Mouse (Mus musculus) ES-E14 (cell line): Measurements from ENCODE around the gene Atl2. TPM values are rescaled to one million over a fixed set of nuclear protein-coding genes. Genes with fewer than 3 reads are reported as not detected.

Experiments used
- DNase-seq: peaks from one replicate; pipeline ENCODE4 v3.0.0-alpha.2; 2013; ENCODE audit warnings: low read depth, low spot score
- H3K27ac ChIP-seq: 2 replicates; pipeline ENCODE4 v1.5.1; 2012; ENCODE audit warnings: low read depth, mild to moderate bottlenecking, low read length, moderate library complexity, mixed read lengths; ENCODE audit not compliant: poor library complexity, insufficient read depth, severe bottlenecking
- H3K36me3 ChIP-seq: 2 replicates; pipeline ENCODE4 v1.6.1; 2012; ENCODE audit warnings: mild to moderate bottlenecking, low read length, moderate library complexity, mixed read lengths; ENCODE audit not compliant: control insufficient read depth, poor library complexity, insufficient read depth, severe bottlenecking
- H3K4me1 ChIP-seq, 2 experiments: fragments of 150-350 bp in 1 of 2; sonication (generic) in 1 of 2; 2 replicates each; pipeline ENCODE4 v1.6.1; 2012; ENCODE audit warnings: low read length in 2 of 2, mild to moderate bottlenecking in 1 of 2, mixed read lengths in 1 of 2; ENCODE audit not compliant: control insufficient read depth in 2 of 2, insufficient read depth in 2 of 2, poor library complexity in 1 of 2
- H3K4me3 ChIP-seq, 2 experiments: fragments of 150-350 bp in 1 of 2; sonication (generic) in 1 of 2; 2 replicates each; pipeline ENCODE4 v1.5.1; 2012; ENCODE audit warnings: low read length in 2 of 2, low read depth in 1 of 2, mild to moderate bottlenecking in 1 of 2, mixed read lengths in 1 of 2; ENCODE audit not compliant: insufficient read depth in 1 of 2, poor library complexity in 1 of 2, severe bottlenecking in 1 of 2
- H3K9ac ChIP-seq: 2 replicates; pipeline ENCODE4 v1.6.1; 2012; ENCODE audit warnings: low read depth, mild to moderate bottlenecking, low read length, mixed read lengths; ENCODE audit not compliant: poor library complexity, insufficient read depth, severe bottlenecking
- H3K9me3 ChIP-seq: fragments of 150-350 bp; sonication (generic); 2 replicates; pipeline ENCODE4 v1.6.1; 2012; ENCODE audit warnings: low read depth, mild to moderate bottlenecking, low read length; ENCODE audit not compliant: control insufficient read depth, insufficient read depth
- CHD2 ChIP-seq: IDR thresholded peaks from 2 replicates; pipeline ENCODE4 v1.6.1; 2014; ENCODE audit warnings: mild to moderate bottlenecking, low read depth, low read length, inconsistent platforms
- HCFC1 ChIP-seq: IDR thresholded peaks from 2 replicates; pipeline ENCODE4 v1.6.1; 2012; ENCODE audit warnings: low read length, inconsistent platforms, borderline replicate concordance; ENCODE audit not compliant: insufficient read depth
- MAFK ChIP-seq: IDR thresholded peaks from 2 replicates; pipeline ENCODE4 v1.6.1; 2014; ENCODE audit warnings: mild to moderate bottlenecking, low read depth, low read length, inconsistent platforms; ENCODE audit not compliant: insufficient read depth
- ZC3H11A ChIP-seq: IDR thresholded peaks from 2 replicates; pipeline ENCODE4 v1.6.1; 2012; ENCODE audit warnings: low read depth, mild to moderate bottlenecking, inconsistent platforms, low read length, borderline replicate concordance
- ZNF384 ChIP-seq: IDR thresholded peaks from 2 replicates; pipeline ENCODE4 v1.6.1; 2012; ENCODE audit warnings: low read depth, low read length, inconsistent platforms
- in situ Hi-C, 2 experiments: fragments of 600-800 bp; cut with MboI; formaldehyde crosslinking; loops; one replicate each; pipeline ENCODE4 v1.15.1; 2025; ENCODE audit warnings: low sequenced_read_pairs in 2 of 2, inconsistent platforms in 1 of 2; ENCODE audit not compliant: unreplicated experiment in 2 of 2
- total RNA-seq: library from RNA; depleted of rRNA; stranded (reverse); fragments of 300-350 nt; gene quantifications from 2 replicates; pipeline ENCODE4 v1.2.3, GENCODE M21; 2012

Gene Atl2
- total RNA-seq, 1 experiment = 44.4 TPM

DNA sequence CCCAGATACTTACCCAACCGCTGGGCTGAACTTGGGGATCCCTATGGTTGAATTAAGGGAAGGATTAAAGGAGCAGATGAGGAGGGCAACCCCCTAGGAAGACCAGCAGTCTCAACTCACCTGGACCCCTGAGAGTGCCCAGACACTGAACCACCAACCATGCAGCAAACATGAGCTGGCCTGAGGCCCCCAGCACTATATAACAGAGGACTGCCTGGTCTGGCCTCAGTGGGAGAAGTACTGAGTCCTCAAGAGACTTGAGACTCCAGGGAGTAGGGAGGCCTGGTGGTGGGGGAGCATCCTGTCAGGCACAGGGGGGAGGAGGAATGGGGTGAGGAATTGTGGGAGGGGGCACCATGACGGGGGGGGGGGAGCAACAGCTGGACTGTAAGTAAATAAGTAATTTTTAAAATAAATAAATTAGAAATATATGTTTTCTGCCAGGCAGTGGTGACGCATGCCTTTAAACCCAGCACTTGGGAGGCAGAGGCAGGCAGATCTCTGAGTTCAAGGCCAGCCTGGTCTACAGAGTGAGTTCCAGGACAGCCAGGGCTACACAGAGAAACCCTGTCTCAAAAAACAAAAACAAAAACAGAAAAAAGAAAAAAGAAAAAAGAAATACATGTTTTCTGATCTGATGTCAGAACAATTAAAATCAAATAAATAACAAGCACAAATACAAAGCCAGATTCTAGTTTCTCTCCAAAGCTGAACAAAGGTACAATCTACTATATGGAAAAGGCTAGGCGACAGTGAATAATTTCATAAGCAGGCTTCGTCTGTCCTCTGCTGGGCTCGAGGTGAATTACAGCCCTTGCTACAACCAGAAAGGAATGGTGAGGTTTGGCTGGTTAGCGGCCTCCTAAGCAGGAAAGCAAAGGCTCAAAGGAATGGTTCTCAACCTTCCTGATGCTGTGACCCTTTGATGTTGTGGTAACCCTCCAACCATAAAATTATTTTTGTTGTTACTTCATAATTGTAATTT, 55.4 kb downstream of the Atl2 start:
- in situ Hi-C loops = loop anchor here in 1 of 2 experiments (25.0 kb wide), 1 partner anchor 728 kb away; no protein-coding TSS in a partner anchor
- peak; percentile 97 for TF ChIP-seq ZC3H11A
- TF ChIP-seq CHD2 = no peak
- Histone ChIP-seq H3K27ac (no peak overlapping the region), H3K9me3 (no peaks in the 10 kb centered on the region), H3K4me3 (no peak overlapping the region), H3K9ac (no peak overlapping the region), H3K36me3 (no peaks in the 10 kb centered on the region), H3K4me1 (no peaks in the 10 kb centered on the region)
- DNase-seq = peak; percentile 39

DNA sequence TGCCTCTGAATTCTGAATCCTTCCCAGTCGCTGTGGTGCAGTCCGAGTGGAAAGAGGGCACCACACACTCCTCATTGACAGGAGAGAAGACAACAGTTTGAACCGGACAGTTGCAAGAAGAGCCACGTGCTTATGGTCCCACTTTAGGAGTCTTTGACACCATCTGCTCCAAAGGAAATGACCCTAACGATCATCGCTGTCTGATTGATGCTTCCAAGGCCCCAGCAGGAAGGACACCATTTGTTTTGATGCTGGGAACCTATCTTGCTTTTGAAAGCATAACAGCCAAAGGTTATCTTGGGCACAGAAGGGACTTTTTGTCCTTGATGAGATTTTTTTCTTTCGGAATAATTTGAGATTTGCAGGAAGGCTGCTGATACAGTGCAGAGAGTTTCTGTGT, 58.9 kb downstream of the Atl2 start:
- DNase-seq = no peak
- no peaks in the 10 kb centered on the region for H3K9me3 ChIP-seq
- TF ChIP-seq ZC3H11A = no peak
- TF ChIP-seq MAFK = no peak
- TF ChIP-seq CHD2 = no peak
- no peak for TF ChIP-seq ZNF384
- TF ChIP-seq HCFC1 = no peak
- no peak overlapping the region for H3K4me3 ChIP-seq
- H3K36me3 ChIP-seq = no peaks in the 10 kb centered on the region
- H3K4me1 ChIP-seq = no peaks in the 10 kb centered on the region
- no peak overlapping the region for H3K27ac ChIP-seq
- in situ Hi-C loops = loop anchor here in 1 of 2 experiments (25.0 kb wide), 1 partner anchor 725 kb away; no protein-coding TSS in a partner anchor
- no peak overlapping the region for H3K9ac ChIP-seq

DNA sequence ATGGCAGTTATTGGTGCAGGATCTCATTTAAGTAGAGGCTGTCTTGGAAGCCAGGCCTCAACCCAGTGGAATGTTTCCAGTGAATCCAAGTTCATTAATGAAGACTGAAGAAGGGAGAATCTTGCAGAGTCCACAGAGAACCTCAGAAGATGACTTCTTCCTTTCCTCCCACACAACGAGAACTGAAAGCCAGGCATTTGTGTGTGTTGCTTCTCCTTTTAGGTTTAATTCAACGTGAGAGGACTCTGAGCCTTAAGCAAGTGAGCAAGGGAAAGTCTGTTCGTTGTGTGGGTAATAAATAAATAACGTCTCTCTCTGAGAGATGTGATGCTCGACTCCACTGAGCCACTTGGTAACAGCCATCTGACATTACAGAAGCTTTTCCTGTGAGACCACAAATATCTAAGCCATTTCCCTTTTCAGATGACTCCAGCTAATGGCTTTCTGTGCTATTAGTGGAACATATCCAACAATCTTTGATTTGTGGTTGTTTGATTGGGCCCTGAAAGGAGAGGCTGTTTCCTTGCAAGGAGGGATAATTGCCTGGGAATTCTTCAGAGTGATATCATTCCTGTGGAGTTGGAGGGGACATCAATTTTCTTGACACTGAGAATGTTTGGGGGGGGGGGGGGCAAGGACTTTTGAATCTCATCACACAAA, 60.1 kb downstream of the Atl2 start:
- TF ChIP-seq HCFC1 (no peak), ZNF384 (no peak), MAFK (no peak), CHD2 (no peak), ZC3H11A (no peak)
- in situ Hi-C loops = loop anchor here in 1 of 2 experiments (25.0 kb wide), 1 partner anchor 724 kb away; no protein-coding TSS in a partner anchor
- H3K4me3 ChIP-seq = no peak overlapping the region
- H3K36me3 ChIP-seq = no peaks in the 10 kb centered on the region
- no peaks in the 10 kb centered on the region for H3K4me1 ChIP-seq
- no peak overlapping the region for H3K9ac ChIP-seq
- no peaks in the 10 kb centered on the region for H3K9me3 ChIP-seq
- no peak overlapping the region for H3K27ac ChIP-seq
- DNase-seq = no peak

DNA sequence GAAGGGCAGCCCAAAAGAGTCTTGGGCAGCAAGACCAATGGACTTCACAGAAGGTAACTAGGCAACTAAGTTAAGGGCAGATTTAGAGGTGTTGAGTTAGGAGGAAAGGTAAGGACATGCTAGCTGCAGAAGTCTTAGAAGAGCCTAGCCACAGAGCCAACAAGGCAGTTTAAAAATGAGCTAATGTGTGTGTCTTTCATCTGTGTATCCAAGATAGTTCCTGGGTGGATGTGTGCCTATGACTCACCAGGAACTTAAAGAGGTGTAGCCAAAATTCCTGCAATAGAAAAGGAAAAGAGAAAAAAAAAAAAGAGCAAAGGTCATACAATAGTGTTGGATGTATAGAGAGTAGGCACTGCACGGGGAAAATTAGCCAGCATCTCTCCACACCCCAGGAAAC, 63.6 kb downstream of the Atl2 start:
- Histone ChIP-seq H3K27ac (no peak overlapping the region), H3K4me1 (no peaks in the 10 kb centered on the region), H3K9ac (no peak overlapping the region), H3K9me3 (no peaks in the 10 kb centered on the region), H3K4me3 (no peak overlapping the region), H3K36me3 (no peaks in the 10 kb centered on the region)
- no peak for DNase-seq
- in situ Hi-C loops = loop anchor here in 1 of 2 experiments (25.0 kb wide), 1 partner anchor 720 kb away; no protein-coding TSS in a partner anchor
- no peak for TF ChIP-seq CHD2
